Mouse (Mus musculus): Measurements from ENCODE around the gene Vsig2. TPM values are rescaled to one million over a fixed set of nuclear protein-coding genes. Genes with fewer than 3 reads are reported as not detected.

Vsig2 gene
- polyA plus RNA-seq, 1 experiment = 7.6 TPM

DNA sequence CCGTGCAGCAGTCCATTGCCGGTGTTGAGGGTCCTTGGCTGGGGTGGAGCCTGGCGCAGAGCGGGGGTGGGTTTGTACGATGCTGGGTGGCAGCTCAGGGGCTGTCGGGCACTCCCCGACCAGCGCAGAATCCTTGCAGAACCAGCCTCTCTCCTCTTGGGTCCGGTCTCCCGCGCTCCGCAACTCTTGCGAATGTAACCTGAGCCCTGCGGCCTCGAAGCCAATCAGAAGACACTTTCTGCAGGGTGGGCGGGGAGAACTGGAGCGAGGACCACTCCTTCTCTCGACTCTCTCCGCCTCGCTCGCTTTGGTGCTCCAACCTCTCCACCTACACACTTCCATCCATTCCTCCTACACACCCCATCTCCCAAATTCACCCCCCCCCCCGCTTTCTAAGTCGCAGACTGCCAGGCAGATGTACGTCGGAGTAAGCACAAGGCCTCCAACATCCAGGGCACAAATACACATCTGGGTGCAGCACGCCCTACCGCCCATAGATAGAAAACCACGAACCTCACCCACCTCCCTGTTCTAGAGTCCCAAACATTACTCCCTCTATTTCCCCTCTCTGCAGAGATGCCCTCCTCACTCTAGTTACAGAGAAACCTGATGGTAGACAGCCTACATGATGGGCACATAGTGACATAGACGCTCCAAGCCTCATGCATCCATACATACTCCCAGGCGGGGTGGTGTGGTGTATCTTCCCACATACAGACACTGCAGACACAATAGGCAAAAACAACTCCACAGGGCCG is 13.7 kb downstream of the Vsig2 start, which contains the start of gene Nrgn:
Gene Nrgn, minus strand, starts transcription at position 369 of the 758 bp plus-strand sequence.
- Histone ChIP-seq H3K27ac (ENCODE audit: insufficient read depth, low read depth, low read length) (no peak within 1 kb of the TSS), H3K4me1 (ENCODE audit: control insufficient read depth, insufficient read depth, low read length) (no peaks in the 10 kb centered on the region), H3K27me3 (replicated peaks; ENCODE audit: control insufficient read depth, insufficient read depth, low read length) (no peaks in the 10 kb centered on the region), H3K4me3 (ENCODE audit: insufficient read depth, low read depth, low read length) (peak within 1 kb of the TSS; percentile 44), H3K36me3 (ENCODE audit: control insufficient read depth, insufficient read depth, low read length) (no peaks in the 10 kb centered on the region)
- WGBS = 6% methylated on average over 31 of the region's 31 CpGs
- TF ChIP-seq CTCF (conservative IDR thresholded peaks at IDR 0.05; ENCODE audit: insufficient read depth, insufficient read length, low read depth, low read length) (no peak), POLR2A (IDR thresholded peaks at IDR 0.05; ENCODE audit: low read depth, low read length) (no peak)
- DNase-seq = peak; percentile 86

DNA sequence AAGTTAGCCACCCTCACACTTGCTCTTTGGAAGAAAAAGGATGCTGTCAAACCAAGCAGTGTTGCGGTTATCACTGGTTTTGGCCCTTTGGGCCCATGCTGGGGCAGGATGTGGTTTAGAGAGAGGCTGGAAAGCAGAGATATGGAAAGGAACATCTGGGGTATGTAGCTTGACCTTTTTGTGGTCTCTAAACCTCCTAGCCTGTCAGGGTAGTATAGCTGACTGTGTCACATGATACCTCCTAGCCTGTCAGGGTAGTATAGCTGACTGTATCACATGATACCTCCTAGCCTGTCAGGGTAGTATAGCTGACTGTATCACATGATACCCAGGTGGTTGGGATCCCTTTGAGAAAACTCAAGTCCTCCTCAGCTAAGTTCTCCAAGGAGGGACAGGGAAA is 15.2 kb downstream of the Vsig2 start:
- Histone ChIP-seq H3K4me3 (ENCODE audit: insufficient read depth, low read depth, low read length) (no peak overlapping the region), H3K27me3 (replicated peaks; ENCODE audit: control insufficient read depth, insufficient read depth, low read length) (no peaks in the 10 kb centered on the region), H3K27ac (ENCODE audit: insufficient read depth, low read depth, low read length) (no peak overlapping the region), H3K36me3 (ENCODE audit: control insufficient read depth, insufficient read depth, low read length) (no peaks in the 10 kb centered on the region), H3K4me1 (ENCODE audit: control insufficient read depth, insufficient read depth, low read length) (no peaks in the 10 kb centered on the region)
- no peak for DNase-seq
- TF ChIP-seq CTCF (conservative IDR thresholded peaks at IDR 0.05; ENCODE audit: insufficient read depth, insufficient read length, low read depth, low read length) (no peak), POLR2A (IDR thresholded peaks at IDR 0.05; ENCODE audit: low read depth, low read length) (no peak)
- WGBS = 90% methylated on average over 1 of the region's 1 CpGs

DNA sequence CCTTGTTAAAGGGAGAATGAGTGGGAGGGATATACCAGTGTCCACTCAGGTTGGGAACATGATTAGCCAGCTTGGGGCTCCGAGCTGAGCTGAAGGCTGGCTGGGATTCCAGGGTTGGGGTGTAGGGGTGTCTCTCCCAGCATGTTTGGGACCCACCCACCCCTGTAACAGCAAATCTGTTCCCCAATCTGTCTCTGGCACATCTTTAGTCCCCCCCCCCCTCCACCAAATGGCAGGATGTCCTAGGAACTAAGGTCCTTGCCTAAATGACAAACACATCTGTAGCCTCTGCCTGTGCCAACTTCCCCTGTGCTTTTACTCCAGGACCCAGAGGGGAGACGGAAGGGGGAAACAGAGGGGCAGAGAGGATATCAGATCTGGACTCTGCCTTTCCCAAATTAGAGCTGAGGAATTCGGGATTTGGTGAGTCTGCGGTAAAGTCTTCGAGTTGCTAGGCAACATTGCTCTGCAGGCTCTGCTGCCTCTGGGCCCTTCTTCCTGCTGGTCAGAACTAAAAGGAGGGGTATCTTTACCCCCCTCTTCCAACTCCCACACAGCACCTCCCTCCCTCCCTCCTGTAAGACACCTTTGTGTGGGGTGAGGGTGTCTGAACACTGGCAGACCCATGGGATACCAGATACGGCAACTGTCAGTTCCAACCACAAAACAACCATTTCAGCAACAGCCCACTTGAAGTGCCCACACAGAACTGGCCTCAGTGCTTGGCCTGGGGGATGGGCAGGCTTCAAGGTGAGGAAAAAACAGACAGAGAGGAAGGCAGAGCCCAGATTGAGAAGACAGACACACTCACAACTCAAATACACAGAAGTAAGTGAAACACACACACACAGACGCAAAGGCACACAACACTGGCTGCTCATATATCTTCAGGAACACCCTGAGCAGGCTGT is 16.0 kb downstream of the Vsig2 start, which contains the start of gene Siae:
Gene Siae, plus strand, starts transcription at position 861 of the 911 bp plus-strand sequence.
- WGBS = 34% methylated on average over 7 of the region's 7 CpGs

DNA sequence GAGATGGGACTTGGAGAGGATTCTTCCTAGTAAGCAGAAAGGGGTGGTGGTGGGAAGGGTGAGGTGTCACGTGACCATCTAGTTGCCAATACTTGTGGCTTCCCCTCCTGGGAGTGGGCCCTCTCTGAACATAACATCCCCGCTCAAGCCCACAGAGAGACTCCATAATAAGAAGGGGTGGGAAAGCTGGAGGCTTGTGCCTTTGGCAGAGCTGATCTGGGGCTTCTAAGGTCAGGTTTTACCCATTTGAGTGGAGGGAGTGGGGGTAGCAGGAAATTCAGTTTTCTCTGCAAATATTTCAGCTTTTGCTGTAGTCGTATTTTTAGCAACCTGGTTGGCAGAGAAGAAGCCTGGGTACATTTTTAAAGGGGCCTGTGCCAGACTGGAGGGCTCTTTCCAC is 17.3 kb downstream of the Vsig2 start:
- WGBS = 77% methylated on average over 3 of the region's 3 CpGs
- H3K27me3 ChIP-seq (replicated peaks; ENCODE audit: control insufficient read depth, insufficient read depth, low read length) = no peaks in the 10 kb centered on the region
- H3K36me3 ChIP-seq (ENCODE audit: control insufficient read depth, insufficient read depth, low read length) = no peaks in the 10 kb centered on the region
- no peak overlapping the region for H3K27ac ChIP-seq (ENCODE audit: insufficient read depth, low read depth, low read length)
- no peak overlapping the region for H3K4me3 ChIP-seq (ENCODE audit: insufficient read depth, low read depth, low read length)
- TF ChIP-seq POLR2A (IDR thresholded peaks at IDR 0.05; ENCODE audit: low read depth, low read length) (no peak), CTCF (conservative IDR thresholded peaks at IDR 0.05; ENCODE audit: insufficient read depth, insufficient read length, low read depth, low read length) (no peak)
- no peak for DNase-seq
- no peaks in the 10 kb centered on the region for H3K4me1 ChIP-seq (ENCODE audit: control insufficient read depth, insufficient read depth, low read length)

More for the DNA sequence above, 16.0 kb downstream of the Vsig2 start, which contains the start of gene Siae:
- Histone ChIP-seq H3K4me3 (ENCODE audit: insufficient read depth, low read depth, low read length) (no peak within 1 kb of the TSS), H3K27me3 (replicated peaks; ENCODE audit: control insufficient read depth, insufficient read depth, low read length) (no peaks in the 10 kb centered on the region), H3K27ac (ENCODE audit: insufficient read depth, low read depth, low read length) (no peak within 1 kb of the TSS), H3K4me1 (ENCODE audit: control insufficient read depth, insufficient read depth, low read length) (no peaks in the 10 kb centered on the region), H3K36me3 (ENCODE audit: control insufficient read depth, insufficient read depth, low read length) (no peaks in the 10 kb centered on the region)
- TF ChIP-seq POLR2A (IDR thresholded peaks at IDR 0.05; ENCODE audit: low read depth, low read length) (no peak), CTCF (conservative IDR thresholded peaks at IDR 0.05; ENCODE audit: insufficient read depth, insufficient read length, low read depth, low read length) (no peak)
- no peak for DNase-seq

DNA sequence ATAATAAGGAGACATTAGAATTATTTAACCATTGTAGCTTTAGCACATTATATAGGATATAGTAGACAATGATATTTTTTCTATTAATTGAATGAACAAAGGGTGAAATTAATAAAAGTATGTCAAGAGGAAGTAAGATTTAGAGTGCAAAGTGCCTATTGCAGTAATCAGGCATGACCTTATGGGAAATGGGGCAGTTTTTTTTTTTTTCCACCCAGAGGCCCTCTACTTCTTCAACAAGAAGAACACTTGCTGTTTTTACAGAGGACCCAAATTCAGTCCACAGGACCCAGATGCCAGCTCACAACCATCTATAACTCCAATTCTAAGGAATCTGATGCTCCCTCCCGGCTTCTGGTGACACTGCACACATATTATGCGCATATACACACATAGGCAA is 21.6 kb downstream of the Vsig2 start:
- no peak overlapping the region for H3K4me3 ChIP-seq (ENCODE audit: insufficient read depth, low read depth, low read length)
- H3K4me1 ChIP-seq (ENCODE audit: control insufficient read depth, insufficient read depth, low read length) = no peaks in the 10 kb centered on the region
- no peak overlapping the region for H3K27ac ChIP-seq (ENCODE audit: insufficient read depth, low read depth, low read length)
- DNase-seq = no peak
- H3K36me3 ChIP-seq (ENCODE audit: control insufficient read depth, insufficient read depth, low read length) = no peaks in the 10 kb centered on the region
- no peak for TF ChIP-seq CTCF (conservative IDR thresholded peaks at IDR 0.05; ENCODE audit: insufficient read depth, insufficient read length, low read depth, low read length)
- TF ChIP-seq POLR2A (IDR thresholded peaks at IDR 0.05; ENCODE audit: low read depth, low read length) = no peak
- 91% methylated on average over 2 of the region's 2 CpGs for WGBS
- H3K27me3 ChIP-seq (replicated peaks; ENCODE audit: control insufficient read depth, insufficient read depth, low read length) = no peaks in the 10 kb centered on the region

DNA sequence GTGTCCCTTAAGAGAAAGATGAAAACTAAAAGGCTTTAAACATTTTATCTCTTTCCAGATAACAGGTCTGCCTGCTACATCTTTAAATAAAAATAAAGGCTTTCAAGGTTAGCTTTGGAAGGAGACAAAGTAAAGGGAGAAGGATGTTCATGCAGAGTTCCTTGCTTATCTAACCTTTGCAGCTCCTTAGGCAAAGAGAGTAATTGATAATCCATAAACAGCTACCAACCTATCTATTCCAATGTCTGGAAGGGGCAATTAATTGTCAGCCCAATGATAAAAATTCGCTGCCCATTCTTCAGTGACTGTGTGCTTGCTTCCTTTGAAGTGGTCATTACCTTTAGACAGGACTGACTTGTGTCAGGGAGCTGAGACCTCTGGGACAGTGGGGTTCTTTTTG is 24.8 kb downstream of the Vsig2 start:
- TF ChIP-seq POLR2A (IDR thresholded peaks at IDR 0.05; ENCODE audit: low read depth, low read length) (no peak), CTCF (conservative IDR thresholded peaks at IDR 0.05; ENCODE audit: insufficient read depth, insufficient read length, low read depth, low read length) (no peak)
- H3K27ac ChIP-seq (ENCODE audit: insufficient read depth, low read depth, low read length) = no peak overlapping the region

DNA sequence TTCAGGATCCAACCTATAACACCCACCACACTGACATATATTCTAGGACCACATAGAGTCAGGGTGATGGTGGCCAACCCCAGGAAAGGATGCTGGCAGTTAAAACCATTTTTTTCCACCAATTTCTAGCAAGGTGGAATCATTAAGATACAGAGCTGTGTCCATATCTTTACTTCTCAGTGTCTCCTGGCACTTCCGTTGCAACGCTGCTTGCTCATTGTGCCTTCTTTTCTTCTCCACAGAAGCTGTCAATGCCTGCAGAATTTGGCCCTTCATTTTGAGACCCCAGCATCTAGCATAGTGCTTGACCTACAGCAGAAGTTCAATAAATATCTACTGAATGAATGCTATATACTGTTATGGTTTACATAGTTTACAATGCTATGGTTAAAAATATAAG is 28.0 kb downstream of the Vsig2 start:
- H3K4me1 ChIP-seq (ENCODE audit: control insufficient read depth, insufficient read depth, low read length) = peaks cover 21% of the 10 kb centered on the region
- H3K36me3 ChIP-seq (ENCODE audit: control insufficient read depth, insufficient read depth, low read length) = no peaks in the 10 kb centered on the region
- no peak for DNase-seq
- no peaks in the 10 kb centered on the region for H3K27me3 ChIP-seq (replicated peaks; ENCODE audit: control insufficient read depth, insufficient read depth, low read length)
- WGBS = 92% methylated on average over 2 of the region's 2 CpGs
- TF ChIP-seq POLR2A (IDR thresholded peaks at IDR 0.05; ENCODE audit: low read depth, low read length) (no peak), CTCF (conservative IDR thresholded peaks at IDR 0.05; ENCODE audit: insufficient read depth, insufficient read length, low read depth, low read length) (no peak)
- H3K27ac ChIP-seq (ENCODE audit: insufficient read depth, low read depth, low read length) = no peak overlapping the region
- H3K4me3 ChIP-seq (ENCODE audit: insufficient read depth, low read depth, low read length) = no peak overlapping the region

More for the DNA sequence above, 24.8 kb downstream of the Vsig2 start:
- 62% methylated on average over 1 of the region's 1 CpGs for WGBS
- Histone ChIP-seq H3K36me3 (ENCODE audit: control insufficient read depth, insufficient read depth, low read length) (no peaks in the 10 kb centered on the region), H3K4me1 (ENCODE audit: control insufficient read depth, insufficient read depth, low read length) (peaks cover 10% of the 10 kb centered on the region), H3K4me3 (ENCODE audit: insufficient read depth, low read depth, low read length) (no peak overlapping the region), H3K27me3 (replicated peaks; ENCODE audit: control insufficient read depth, insufficient read depth, low read length) (no peaks in the 10 kb centered on the region)
- no peak for DNase-seq
